ENCODE assay signal across 15 mouse cellular contexts in the genomic region with DNA sequence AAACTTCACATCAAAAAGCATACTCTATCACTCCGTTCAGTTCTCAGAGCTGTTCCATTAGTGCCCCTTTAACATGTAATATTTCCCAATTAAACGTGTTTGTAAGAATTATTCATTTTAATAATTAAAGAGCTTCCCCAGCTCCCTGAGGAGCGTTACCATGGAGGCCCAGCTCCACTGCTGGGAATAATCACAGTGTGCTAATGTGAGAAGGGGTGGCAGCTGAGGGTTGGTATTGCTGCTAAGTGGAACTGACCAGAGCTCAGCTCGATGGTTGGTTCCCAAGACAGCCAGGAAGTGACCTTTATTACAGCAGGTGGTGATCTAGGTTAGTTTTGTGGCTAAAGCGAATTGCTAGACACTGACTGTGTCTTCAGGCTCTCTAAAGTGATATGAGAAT.
"Had no signal": no experiment of that assay in that cellular context is flagged by ENCODE, and none has a peak within 500 bp of the region (broad histone marks: within the 10 kb centered on the region; RNA-seq: fewer than 3 reads in every experiment).

No protein-coding gene starts in this region.

- H3K9me3 ChIP-seq: kidney, embryonic 15.5 days; limb, embryonic 15.5 days; liver, embryonic 12.5 days; midbrain, embryonic 10.5 days; neural tube, embryonic 13.5 days had no signal

- ATAC-seq: liver, embryonic 12.5 days had no signal

- H3K4me2 ChIP-seq: kidney, embryonic 15.5 days; limb, embryonic 15.5 days; liver, embryonic 12.5 days; lung, embryonic 14.5 days; neural tube, embryonic 13.5 days had no signal

- H3K27me3 ChIP-seq: kidney, embryonic 15.5 days; limb, embryonic 15.5 days; liver, embryonic 12.5 days; neural tube, embryonic 13.5 days had no signal

- H3K4me3 ChIP-seq: kidney, embryonic 15.5 days; left cerebral cortex, adult 2 months; limb, embryonic 15.5 days; liver, embryonic 12.5 days; midbrain, embryonic 10.5 days; neural tube, embryonic 13.5 days had no signal

- H3K36me3 ChIP-seq: kidney, embryonic 15.5 days; limb, embryonic 15.5 days; liver, embryonic 12.5 days; midbrain, embryonic 10.5 days; neural tube, embryonic 13.5 days had no signal

- H3K27ac ChIP-seq: kidney, embryonic 15.5 days; left cerebral cortex, adult 2 months; limb, embryonic 15.5 days; liver, embryonic 12.5 days; midbrain, embryonic 10.5 days; neural tube, embryonic 13.5 days had no signal

- H3K9ac ChIP-seq: kidney, embryonic 15.5 days; limb, embryonic 15.5 days; liver, embryonic 12.5 days; lung, embryonic 14.5 days; neural tube, embryonic 13.5 days had no signal

- H3K4me1 ChIP-seq: kidney, embryonic 15.5 days; limb, embryonic 15.5 days; liver, embryonic 12.5 days; midbrain, embryonic 10.5 days had no signal

- DNase-seq: kidney, adult 2 months; kidney, postnatal 14 days; lung, embryonic 14.5 days; lung, postnatal 10 days; lung, postnatal 4 days; right cerebral cortex, postnatal 4 days; spleen, adult 18-20 months; thymus, adult 18-20 months; thymus, postnatal 14 days had no signal
